Mouse (Mus musculus) embryonic fibroblast, embryonic 13.5 days (primary cell): ENCODE results near the gene Il4ra.

Experiments used
- CTCF ChIP-seq: IDR thresholded peaks from 2 replicates; pipeline ENCODE4 v1.5.1; 2011; ENCODE audit warnings: mild to moderate bottlenecking, control low read depth, low read length, moderate library complexity, borderline replicate concordance; ENCODE audit not compliant: insufficient read depth
- POLR2A ChIP-seq: IDR thresholded peaks from 2 replicates; pipeline ENCODE4 v1.6.1; 2011; ENCODE audit warnings: low read depth, mild to moderate bottlenecking, control low read depth, low read length, moderate library complexity

GRCm38 (mm10) chr7:125606265-125607164 lies 54.6 kb downstream of the Il4ra start:
- TF ChIP-seq POLR2A (no peak), CTCF (no peak)
